Mouse (Mus musculus): Measurements from ENCODE around the gene Pkn3.
A peak's percentile ranks its signal among the peaks of the same experiment; 100 is the strongest.

DNA sequence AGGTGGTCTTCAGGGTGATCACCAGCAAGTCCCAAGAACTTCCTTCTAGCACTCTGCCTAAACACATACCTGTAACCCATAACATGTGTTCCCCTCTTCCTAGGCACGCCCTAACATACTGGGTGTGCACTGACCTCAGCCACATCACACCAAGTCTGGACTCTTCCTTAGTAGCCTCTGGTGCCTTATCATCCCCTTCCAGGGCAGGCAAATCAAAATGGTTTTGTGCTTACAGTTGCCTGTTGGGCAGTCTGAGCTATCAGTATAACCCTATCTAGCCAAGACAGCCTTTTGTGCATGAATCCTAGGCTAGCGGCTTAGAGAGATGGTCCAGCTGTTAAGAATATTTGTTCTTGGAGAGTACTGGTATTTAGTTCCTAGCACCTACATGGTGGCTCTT is 34.0 kb downstream of the Pkn3 start:
- TF ChIP-seq CTCF (IDR thresholded peaks at IDR 0.05; ENCODE audit: low read depth) (no peak), EP300 (IDR thresholded peaks at IDR 0.05; ENCODE audit: low read depth) (peak; percentile 88)

All from liver, embryonic 14.5 days (tissue).